Mouse (Mus musculus) liver, adult 2 months (tissue): ENCODE measurements around the gene Prkcz.

Source experiments
- CTCF ChIP-seq: fragments of 200-500 bp; IDR thresholded peaks from 2 replicates; pipeline ENCODE4 v1.5.1; 2011; ENCODE audit warnings: low read depth, low read length, control low read depth
- POLR2A ChIP-seq: fragments of 200-500 bp; IDR thresholded peaks from 2 replicates; pipeline ENCODE4 v1.6.1; 2011; ENCODE audit warnings: low read length, control low read depth; ENCODE audit not compliant: insufficient read depth; ENCODE audit errors: extremely low read depth

DNA sequence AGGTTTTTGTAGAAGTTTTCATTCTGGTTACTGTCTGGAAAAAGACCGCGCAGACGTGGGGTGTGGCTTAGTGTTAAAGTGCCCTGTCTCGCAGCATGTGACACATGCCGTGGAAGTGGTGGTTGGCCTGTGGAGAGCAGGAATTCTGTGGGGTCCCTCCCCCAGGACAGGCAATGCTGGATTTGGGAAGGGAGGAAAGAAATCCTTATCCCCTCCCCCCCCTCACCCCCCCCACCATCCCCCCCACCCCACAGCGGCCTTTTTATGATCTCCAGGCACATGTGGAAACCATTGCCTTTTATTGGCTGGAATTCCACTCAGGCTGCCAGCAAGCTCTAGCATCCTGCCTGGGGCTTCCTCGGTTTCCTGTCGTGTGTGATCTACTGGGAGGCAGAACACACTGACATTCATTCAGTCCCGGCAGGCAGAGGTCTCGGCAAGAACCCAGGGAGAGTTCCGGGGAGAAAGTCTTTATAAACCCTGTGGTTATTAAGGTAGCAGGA lies 78.1 kb downstream of the Prkcz start:
- TF ChIP-seq CTCF = no peak
- TF ChIP-seq POLR2A = no peak
